In the genomic region with DNA sequence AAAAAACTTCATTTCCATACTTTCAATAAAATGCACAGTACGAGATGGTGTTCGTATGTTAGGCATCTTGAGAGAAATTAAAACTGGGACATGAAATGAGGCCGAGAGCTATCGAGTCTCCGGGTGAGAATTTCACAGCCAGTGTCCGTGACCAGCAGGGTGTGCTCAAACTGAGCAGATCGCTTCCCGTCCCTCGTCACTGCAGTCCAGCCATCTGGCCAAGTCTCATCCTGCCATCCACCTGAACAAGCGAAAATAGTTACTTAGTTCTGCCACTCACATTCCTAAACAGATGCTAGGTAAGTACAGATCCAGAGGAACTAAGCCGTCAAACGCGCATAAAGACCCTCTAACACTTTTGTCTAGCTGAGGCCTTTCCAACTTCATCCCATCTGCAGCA, we compare ENCODE assay signal across 14 mouse cellular contexts. TPM values are rescaled to one million over a fixed set of nuclear protein-coding genes. Genes with fewer than 3 reads are reported as not detected.
DNase-seq lines count a peak whose midpoint lies in the region; ATAC-seq and TF ChIP-seq lines count a peak whose summit lies in the region.
"Had no signal": no experiment of that assay in that cellular context is flagged by ENCODE, and none has a peak within 500 bp of the region (broad histone marks: within the 10 kb centered on the region; RNA-seq: fewer than 3 reads in every experiment).

No protein-coding gene starts in this region.

- H3K9me3 ChIP-seq in hindbrain, postnatal 0 days (ENCODE audit: low read length): no peaks in the 10 kb centered on the region
- H3K9me3 ChIP-seq in hindbrain, embryonic 14.5 days (ENCODE audit: control insufficient read depth, low read length): no peaks in the 10 kb centered on the region
- H3K9me3 ChIP-seq in CH12.LX (replicated peaks; ENCODE audit: low read length): peaks cover 9% of the 10 kb centered on the region
- H3K9me3 ChIP-seq: heart, embryonic 12.5 days; midbrain, embryonic 12.5 days had no signal

- WGBS in hindbrain, postnatal 0 days: 70% methylated on average over 13 of the region's 13 CpGs
- 80% methylated on average over 13 of the region's 13 CpGs for WGBS in hindbrain, embryonic 14.5 days

- TF ChIP-seq RAD21 in CH12.LX (IDR thresholded peaks at IDR 0.05; ENCODE audit: low read depth, low read length): peak; percentile 32

- H3K36me3 ChIP-seq in hindbrain, postnatal 0 days (ENCODE audit: insufficient read depth, low read length): peaks cover 53% of the 10 kb centered on the region
- peaks cover 89% of the 10 kb centered on the region for H3K36me3 ChIP-seq in hindbrain, embryonic 14.5 days (replicated peaks; ENCODE audit: control insufficient read depth, insufficient read depth)
- H3K36me3 ChIP-seq in CH12.LX (replicated peaks in 1 of 2; ENCODE audit: control insufficient read depth in 1 of 2, insufficient read depth in 1 of 2, low read length in 1 of 2): peaks cover 82 to 99% of the 10 kb centered on the region in 2 experiments

- TF ChIP-seq POLR2A in CH12.LX (IDR thresholded peaks at IDR 0.05; ENCODE audit: low read depth, low read length): no peak; the same call in 1 of the 2 replicates

- dilution Hi-C loops in CH12.LX (cut with MboI; ENCODE audit: extremely low pct_ligation_motif_present, extremely low pct_unique_long_range_greater_than_20kb, low sequenced_read_pairs): no loop called here

- H3K4me1 ChIP-seq in hindbrain, postnatal 0 days (ENCODE audit: insufficient read depth, low read length): no peaks in the 10 kb centered on the region
- no peaks in the 10 kb centered on the region for H3K4me1 ChIP-seq in hindbrain, embryonic 14.5 days (replicated peaks; ENCODE audit: control insufficient read depth, insufficient read depth, low read length)
- peaks cover 0 to 3% of the 10 kb centered on the region in 2 experiments; a peak in 1 of 4 replicates for H3K4me1 ChIP-seq in CH12.LX (ENCODE audit: control insufficient read depth in 1 of 2, insufficient read depth in 2 of 2)
- H3K4me1 ChIP-seq: heart, embryonic 12.5 days; midbrain, embryonic 12.5 days had no signal

- peak; percentile 13; the same call in 1 of the 2 replicates for ATAC-seq in hindbrain, postnatal 0 days
- no peak for ATAC-seq in hindbrain, embryonic 14.5 days (ENCODE audit: low FRiP score)
- ATAC-seq: inflammation-experienced regulatory T-cells, adult 6 months had no signal

- H3K27ac ChIP-seq in hindbrain, postnatal 0 days: no peak overlapping the region
- no peak overlapping the region for H3K27ac ChIP-seq in hindbrain, embryonic 14.5 days
- H3K27ac ChIP-seq in CH12.LX (ENCODE audit: insufficient read depth, low read depth): no peak overlapping the region
- H3K27ac ChIP-seq: midbrain, embryonic 12.5 days had no signal

- DNase-seq in hindbrain, postnatal 0 days (ENCODE audit: low spot score): peak; percentile 47
- no peak for DNase-seq in hindbrain, embryonic 14.5 days (ENCODE audit: low spot score)
- DNase-seq in CH12.LX (ENCODE audit: extremely low read depth): no peak
- peak; percentile 67 for DNase-seq in cerebellum, adult 11 months
- peak; percentile 41 to 68 for DNase-seq in left cerebral cortex, postnatal 25 days (ENCODE audit: low spot score in 2 of 2)
- no peak for DNase-seq in testis, postnatal 14 days (ENCODE audit: low spot score)
- no peak for DNase-seq in testis, postnatal 10 days (ENCODE audit: low spot score)
- DNase-seq: adrenal gland, postnatal 14 days had no signal

- in situ Hi-C loops in CH12.LX (cut with MboI; ENCODE audit: low pct_ligation_motif_present, low pct_unique_long_range_greater_than_20kb, low sequenced_read_pairs): no loop called here

- intact Hi-C loops in left cerebral cortex, postnatal 25 days (cut with DNase I): loop anchor here (5.0 kb wide), 1 partner anchor 732 kb away; no protein-coding TSS in a partner anchor

- no peaks in the 10 kb centered on the region for H3K27me3 ChIP-seq in hindbrain, postnatal 0 days (ENCODE audit: insufficient read depth, low read length)
- H3K27me3 ChIP-seq in hindbrain, embryonic 14.5 days (ENCODE audit: control insufficient read depth, insufficient read depth, low read length): no peaks in the 10 kb centered on the region
- no peaks in the 10 kb centered on the region for H3K27me3 ChIP-seq in CH12.LX (replicated peaks)
- H3K27me3 ChIP-seq: heart, embryonic 12.5 days; midbrain, embryonic 12.5 days had no signal

- TF ChIP-seq EP300 in CH12.LX (IDR thresholded peaks at IDR 0.05; ENCODE audit: low read length): no peak

- no peak overlapping the region for H3K9ac ChIP-seq in hindbrain, postnatal 0 days (replicated peaks; ENCODE audit: low read length)
- no peak overlapping the region for H3K9ac ChIP-seq in hindbrain, embryonic 14.5 days
- no peak overlapping the region for H3K9ac ChIP-seq in CH12.LX (ENCODE audit: insufficient read depth, low read depth)
- H3K9ac ChIP-seq: heart, embryonic 12.5 days; midbrain, embryonic 12.5 days had no signal

- peak; percentile 58 for TF ChIP-seq CTCF in hindbrain, postnatal 0 days (IDR thresholded peaks at IDR 0.05; ENCODE audit: low read depth)
- TF ChIP-seq CTCF in CH12.LX (conservative IDR thresholded peaks at IDR 0.05 in 1 of 2, IDR thresholded peaks at IDR 0.05 in 1 of 2; ENCODE audit: low read depth in 2 of 2, low read length in 2 of 2): peak in 1 of 2 experiments; percentile 30; a peak in 1 of 4 replicates

- no peak overlapping the region for H3K4me2 ChIP-seq in hindbrain, postnatal 0 days (ENCODE audit: low read depth, low read length)
- no peak overlapping the region for H3K4me2 ChIP-seq in hindbrain, embryonic 14.5 days (replicated peaks)
- H3K4me2 ChIP-seq in CH12.LX (ENCODE audit: insufficient read depth, low read depth, poor library complexity, severe bottlenecking): no peak overlapping the region
- H3K4me2 ChIP-seq: heart, embryonic 12.5 days; midbrain, embryonic 12.5 days had no signal

- no peak overlapping the region for H3K4me3 ChIP-seq in hindbrain, postnatal 0 days (ENCODE audit: low read length)
- H3K4me3 ChIP-seq in hindbrain, embryonic 14.5 days (replicated peaks; ENCODE audit: low read length): no peak overlapping the region
- no peak overlapping the region for H3K4me3 ChIP-seq in CH12.LX (replicated peaks in 1 of 3; ENCODE audit: low read depth in 2 of 3, low read length in 2 of 3, poor library complexity in 1 of 3)
- H3K4me3 ChIP-seq: heart, embryonic 12.5 days; midbrain, embryonic 12.5 days had no signal

- H3K79me2 ChIP-seq in CH12.LX (replicated peaks; ENCODE audit: control insufficient read depth, extremely low read depth, insufficient read depth, poor library complexity, severe bottlenecking): no peaks in the 10 kb centered on the region

TF ChIP-seq in CH12.LX, 34 proteins besides CTCF, POLR2A, EP300 and RAD21:
- TF ChIP-seq MAX (IDR thresholded peaks at IDR 0.05; ENCODE audit: low read length) (no peak), NRF1 (IDR thresholded peaks at IDR 0.05; ENCODE audit: low read depth, low read length) (no peak), GABPA (IDR thresholded peaks at IDR 0.05; ENCODE audit: insufficient replicate concordance, low read depth, low read length) (no peak), PAX5 (IDR thresholded peaks at IDR 0.05; ENCODE audit: low read length) (no peak)

RNA-seq across cellular contexts. Expression of a gene that starts 17.4 kb away (rescaled TPM):
- 78.8 and 88.6 TPM in 2 replicates for total RNA-seq in hindbrain, postnatal 0 days (2014; rRNA removed)
- polyA plus RNA-seq in hindbrain, postnatal 0 days (2015; fragmentation: Nextera tagmentation; extraction: Ambion mirVana): 184 and 195 TPM in 2 replicates
- 196 and 198 TPM in 2 replicates for polyA plus RNA-seq in hindbrain, embryonic 14.5 days (2014; fragmentation: Nextera tagmentation; extraction: Ambion mirVana)
- total RNA-seq in CH12.LX (2012; rRNA removed) (384 TPM in 2 replicates), CH12.LX (2014; rRNA removed) (468 and 489 TPM in 2 replicates)
- 487 and 508 TPM in 2 replicates for polyA plus RNA-seq in CH12.LX (2012; ENCODE audit: insufficient read length, low read depth)
- 10 to 100 TPM; 59.2 to 60.8 TPM for total RNA-seq in left cerebral cortex, postnatal 25 days (2021)

RNA-seq across cellular contexts. Expression of a gene that starts 29.1 kb away (rescaled TPM):
- 46.3 and 55.0 TPM in 2 replicates for total RNA-seq in hindbrain, postnatal 0 days (2014; rRNA removed)
- 40.6 and 43.6 TPM in 2 replicates for polyA plus RNA-seq in hindbrain, postnatal 0 days (2015; fragmentation: Nextera tagmentation; extraction: Ambion mirVana)
- polyA plus RNA-seq in hindbrain, embryonic 14.5 days (2014; fragmentation: Nextera tagmentation; extraction: Ambion mirVana): 58.3 and 61.9 TPM in 2 replicates
- 77.9 and 97.6 TPM in 2 replicates for total RNA-seq in CH12.LX (2012; rRNA removed)
- total RNA-seq in CH12.LX (2014; rRNA removed): 163 and 183 TPM in 2 replicates
- 143 and 154 TPM in 2 replicates for polyA plus RNA-seq in CH12.LX (2012; ENCODE audit: insufficient read length, low read depth)
- total RNA-seq in left cerebral cortex, postnatal 25 days (2021): 10 to 100 TPM; 40.5 to 43.8 TPM

RNA-seq across cellular contexts. Expression of a gene that starts 45.0 kb away (rescaled TPM):
- total RNA-seq in hindbrain, postnatal 0 days (2014; rRNA removed): not detected in 2 replicates
- polyA plus RNA-seq in hindbrain, postnatal 0 days (2015; fragmentation: Nextera tagmentation; extraction: Ambion mirVana): not detected in 2 replicates
- 0.58 TPM in 1 of 2 replicates, not detected in the other for polyA plus RNA-seq in hindbrain, embryonic 14.5 days (2014; fragmentation: Nextera tagmentation; extraction: Ambion mirVana)
- total RNA-seq in CH12.LX (2012; rRNA removed) (0.21 and 0.25 TPM in 2 replicates), CH12.LX (2014; rRNA removed) (not detected in 2 replicates)
- not detected in 2 replicates for polyA plus RNA-seq in CH12.LX (2012; ENCODE audit: insufficient read length, low read depth)
- total RNA-seq in left cerebral cortex, postnatal 25 days (2021): not detected
- polyA plus RNA-seq: embryonic facial prominence, embryonic 14.5 days; heart, embryonic 12.5 days; limb, embryonic 14.5 days; midbrain, embryonic 12.5 days; thymus, postnatal 0 days had no signal

Comparison
In these comparisons a context has a peak if more than half of its experiments do, and no peak if none do; other contexts are left out.
1. DNase-seq: peak in hindbrain, postnatal 0 days (single experiment), cerebellum, adult 11 months (single experiment) and left cerebral cortex, postnatal 25 days (2 of 2); none in hindbrain, embryonic 14.5 days (single experiment), CH12.LX (single experiment), testis, postnatal 14 days (single experiment) and testis, postnatal 10 days (single experiment).